Mouse (Mus musculus) induced T-regulatory cell, adult 2 months (primary cell): ENCODE results near the gene Cpne5.

Source experiments
- DNase-seq: peaks from one replicate; pipeline ENCODE4 v3.0.0-alpha.2; 2012; ENCODE audit warnings: low read depth

Gene Cpne5

DNA sequence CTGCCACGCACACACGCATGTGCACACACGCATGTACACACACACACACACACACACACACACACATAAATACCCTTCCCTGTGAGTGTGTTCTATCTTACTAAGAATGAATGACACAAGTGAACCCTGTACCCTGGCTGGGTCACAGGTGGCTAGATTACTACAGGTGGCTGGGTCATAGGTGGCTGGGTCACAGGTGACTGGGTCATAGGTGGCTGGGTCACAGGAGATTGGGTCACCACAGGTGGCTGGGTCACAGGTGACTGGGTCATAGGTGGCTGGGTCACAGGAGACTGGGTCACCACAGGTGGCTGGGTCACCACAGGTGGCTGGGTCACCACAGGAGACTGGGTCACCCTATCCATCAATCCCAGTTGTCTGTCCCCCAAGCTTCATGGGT lies 27.9 kb downstream of the Cpne5 start:
- no peak for DNase-seq

DNA sequence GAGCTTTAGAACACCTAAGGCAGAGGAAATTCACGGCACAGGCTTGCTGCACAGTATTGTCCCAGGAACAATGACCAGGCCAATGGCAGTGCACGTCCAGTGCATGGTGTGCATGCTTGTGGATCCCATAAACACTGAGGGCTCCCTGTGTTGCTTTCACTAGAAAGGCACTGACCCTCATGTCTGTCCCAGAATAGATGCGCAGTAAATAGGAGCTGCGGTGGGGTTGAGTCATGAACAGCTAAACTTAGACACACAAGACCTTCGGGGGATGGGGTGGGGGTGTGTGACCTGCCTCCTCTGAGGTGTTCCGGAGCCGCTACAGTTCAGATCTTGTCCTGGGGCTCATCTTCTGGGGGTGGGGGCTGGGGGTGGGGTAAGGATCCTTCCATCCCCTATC lies 31.9 kb downstream of the Cpne5 start:
- no peak for DNase-seq

DNA sequence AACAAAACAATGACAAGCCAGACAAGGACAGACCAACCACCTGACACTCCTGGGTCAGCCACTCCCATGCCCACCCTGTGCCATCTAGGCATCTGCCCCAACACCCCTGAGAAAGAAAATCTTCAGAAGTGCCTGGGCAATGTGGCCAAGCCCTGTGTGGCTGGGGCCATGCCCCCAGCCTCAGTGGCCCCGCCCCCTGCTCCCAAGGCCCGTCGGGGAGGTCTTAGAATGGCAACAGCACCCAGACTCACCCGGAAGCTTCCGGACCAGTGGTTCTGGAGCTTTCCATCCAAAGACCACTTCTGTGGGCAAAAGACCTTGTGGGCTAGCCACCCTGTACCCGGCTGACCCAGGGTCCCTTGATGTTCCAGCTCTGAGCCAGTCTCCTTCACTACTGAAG lies 35.4 kb downstream of the Cpne5 start:
- DNase-seq: no peak

DNA sequence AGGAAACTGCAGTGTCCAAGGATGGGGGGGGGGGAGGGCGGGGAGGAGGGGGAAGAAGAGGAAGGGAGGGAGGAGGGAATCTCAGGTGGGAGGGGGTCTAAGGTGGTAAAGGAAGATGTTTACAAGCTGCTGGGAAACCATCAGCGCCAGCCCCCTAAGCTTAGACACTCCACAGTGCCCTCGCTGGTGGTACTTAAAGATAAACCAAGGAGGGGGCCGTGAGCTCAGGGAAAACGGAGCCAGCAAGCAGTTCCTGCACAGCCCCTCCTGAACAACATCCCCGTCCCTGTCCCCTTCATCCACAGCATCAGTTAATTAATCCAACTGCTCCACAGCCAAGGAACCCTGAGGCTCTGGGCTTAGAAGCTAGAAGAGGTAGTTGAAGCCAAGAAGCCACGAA lies 38.1 kb downstream of the Cpne5 start:
- DNase-seq: no peak

DNA sequence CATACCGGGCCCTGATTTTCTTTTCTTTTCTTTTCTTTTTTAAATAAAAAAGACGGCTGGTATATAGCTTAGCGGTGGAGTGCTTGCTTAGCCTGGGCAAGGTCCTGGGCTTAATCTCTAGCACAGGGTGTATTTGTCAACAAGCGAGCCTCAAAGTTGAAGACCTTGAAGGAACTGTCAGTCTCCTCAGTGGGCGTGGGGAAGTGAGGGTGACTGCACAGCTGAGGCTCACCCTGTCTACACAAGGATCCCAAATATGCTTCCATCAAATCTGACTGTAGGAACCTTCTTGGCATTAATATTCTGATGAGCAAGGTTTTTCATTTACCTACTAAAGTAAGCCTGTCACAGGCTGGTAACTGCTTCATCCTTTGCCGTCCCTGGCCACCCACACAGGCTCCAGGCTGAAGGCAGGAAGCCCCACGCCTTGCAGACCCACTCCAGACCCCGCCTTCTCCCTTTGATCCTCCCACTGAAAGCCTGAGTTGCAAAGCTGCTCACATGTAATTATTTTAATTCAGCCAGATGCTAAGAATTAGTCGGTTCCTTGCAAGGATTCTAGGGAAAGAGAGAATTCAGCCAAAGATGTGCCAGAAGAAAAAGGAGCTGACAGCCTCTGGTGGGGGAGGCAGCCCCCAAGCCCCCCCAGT lies 38.7 kb downstream of the Cpne5 start:
- peak; percentile 76 for DNase-seq

DNA sequence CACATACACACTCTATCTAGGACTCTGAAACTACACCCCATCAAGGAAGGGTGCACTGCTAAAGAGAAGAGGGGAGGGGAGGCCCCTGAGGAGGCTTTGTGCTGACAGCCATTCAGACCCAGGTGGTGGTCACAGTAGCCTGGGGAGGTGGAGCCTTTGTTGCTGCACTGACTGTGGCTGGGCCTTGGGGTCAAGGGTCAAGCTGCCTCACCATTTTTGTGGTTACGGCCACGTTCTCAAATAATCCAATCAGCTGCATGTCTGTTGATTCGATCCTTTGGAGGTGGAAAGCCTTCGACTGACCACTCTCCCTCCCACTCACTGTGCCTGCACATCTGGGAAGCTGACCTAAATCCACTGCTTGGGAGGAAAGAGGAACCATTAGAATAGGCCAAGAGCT lies 42.4 kb downstream of the Cpne5 start:
- DNase-seq: no peak

DNA sequence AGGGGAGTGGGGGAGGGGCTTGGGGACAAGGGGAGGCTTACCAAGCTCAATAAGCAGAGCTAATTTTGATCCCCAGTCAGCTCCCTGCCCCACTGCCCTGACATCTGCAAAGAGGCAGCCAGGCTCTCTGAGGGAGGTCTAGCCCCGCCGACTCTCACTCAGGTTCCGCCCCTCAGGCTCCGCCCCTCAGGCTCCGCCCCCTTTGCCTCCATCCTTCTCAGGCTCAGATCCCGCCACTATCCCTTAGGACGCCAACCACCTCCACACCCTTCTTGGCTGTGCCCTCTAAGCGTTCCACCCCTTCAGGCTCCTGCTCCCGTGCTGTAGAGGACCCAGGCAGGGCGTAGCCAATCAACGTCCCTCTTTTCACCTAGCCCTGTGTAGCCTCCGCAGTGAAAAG lies 49.0 kb downstream of the Cpne5 start:
- DNase-seq: peak; percentile 25

DNA sequence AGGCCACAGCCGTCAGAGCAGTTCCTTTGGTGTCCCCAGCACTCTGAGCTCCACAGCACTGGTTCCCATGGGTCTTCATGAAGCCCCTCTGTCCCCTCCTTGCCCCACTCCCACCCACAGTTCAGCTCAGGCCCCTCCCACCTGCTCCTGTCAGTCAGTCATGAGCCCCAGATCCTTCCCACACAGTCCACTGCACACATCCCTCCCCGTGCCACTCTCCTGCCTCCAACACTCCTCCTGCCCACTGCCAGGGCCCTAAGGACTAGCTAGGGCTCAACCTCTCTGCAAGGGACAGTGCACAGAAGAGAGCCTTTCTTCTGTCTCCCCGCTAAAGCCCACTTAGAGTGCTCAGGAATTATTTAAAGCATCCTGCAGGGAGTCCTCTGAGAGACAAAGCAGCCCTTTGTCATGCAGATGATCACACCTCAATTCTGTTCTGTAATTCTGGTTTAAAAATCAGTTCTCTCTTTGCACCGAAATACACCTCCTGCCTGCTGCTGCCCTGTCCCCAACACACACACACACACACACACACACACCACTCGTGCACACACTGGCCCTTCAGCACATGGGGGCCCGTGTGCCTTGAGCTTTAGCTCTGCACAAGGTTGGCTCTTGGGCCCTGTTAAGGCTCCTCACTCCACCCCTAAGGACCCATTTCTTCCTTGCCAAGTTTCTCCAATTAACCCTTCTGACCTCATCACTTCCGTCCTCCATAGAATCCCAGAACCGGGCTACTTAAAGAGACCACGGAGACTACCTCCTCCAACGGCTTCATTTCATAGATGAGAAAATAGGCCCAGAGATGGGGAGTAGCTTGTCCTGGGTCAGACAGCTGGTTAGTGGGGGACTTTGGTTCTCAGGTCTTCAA lies 50.7 kb downstream of the Cpne5 start:
- no peak for DNase-seq

DNA sequence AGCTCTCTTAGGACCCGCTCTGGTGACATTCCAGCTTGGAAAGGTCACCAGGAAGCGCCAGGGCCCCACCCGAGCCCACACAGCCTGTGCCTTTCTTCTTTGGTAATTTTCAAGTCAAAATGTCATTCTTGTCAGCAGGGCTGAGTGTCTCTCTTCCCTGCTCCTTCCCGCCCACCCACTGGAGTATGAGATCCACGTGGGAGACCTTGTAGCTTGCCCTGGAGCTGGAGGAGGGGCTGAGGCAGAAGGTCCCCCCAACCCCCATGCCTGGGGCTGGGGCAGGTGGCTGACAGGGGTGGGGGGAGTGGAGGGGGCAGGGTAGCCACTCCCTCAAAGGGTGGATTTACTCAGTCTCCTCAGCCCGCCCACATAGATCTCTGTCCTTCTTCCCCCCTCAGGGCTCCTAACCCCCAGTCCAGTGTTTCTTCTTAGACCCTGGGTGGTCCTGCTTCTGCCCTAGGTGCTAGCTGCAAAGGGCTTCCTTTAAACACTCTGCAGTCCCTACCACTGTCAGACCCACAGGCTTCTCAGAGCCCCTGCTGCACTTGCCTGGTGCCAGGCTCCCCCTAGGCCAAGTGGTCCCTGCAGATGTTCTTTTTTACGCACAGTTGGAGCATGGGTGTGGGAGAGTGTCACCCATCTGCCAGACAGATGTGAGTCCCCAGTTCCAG lies 52.5 kb downstream of the Cpne5 start:
- DNase-seq: no peak

DNA sequence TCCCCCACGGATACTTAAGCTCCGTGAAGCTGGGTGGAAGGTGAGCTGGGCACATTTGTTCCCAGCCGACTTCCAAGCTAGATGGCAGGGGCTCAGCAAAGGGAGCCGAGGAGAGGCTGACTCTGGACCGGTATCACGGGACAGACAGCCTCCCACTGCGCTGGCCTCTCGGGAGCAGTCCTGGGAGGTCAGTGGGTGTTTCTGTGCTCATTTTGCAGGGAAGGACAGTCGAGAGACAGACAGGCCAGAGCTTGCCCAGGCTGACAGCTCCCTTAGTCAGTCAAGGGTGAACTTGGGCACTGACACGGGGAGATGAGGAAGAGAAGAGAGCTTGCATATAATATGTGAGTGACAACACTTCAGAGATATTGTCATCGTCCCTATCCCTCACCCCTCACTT lies 54.8 kb downstream of the Cpne5 start:
- DNase-seq: no peak

DNA sequence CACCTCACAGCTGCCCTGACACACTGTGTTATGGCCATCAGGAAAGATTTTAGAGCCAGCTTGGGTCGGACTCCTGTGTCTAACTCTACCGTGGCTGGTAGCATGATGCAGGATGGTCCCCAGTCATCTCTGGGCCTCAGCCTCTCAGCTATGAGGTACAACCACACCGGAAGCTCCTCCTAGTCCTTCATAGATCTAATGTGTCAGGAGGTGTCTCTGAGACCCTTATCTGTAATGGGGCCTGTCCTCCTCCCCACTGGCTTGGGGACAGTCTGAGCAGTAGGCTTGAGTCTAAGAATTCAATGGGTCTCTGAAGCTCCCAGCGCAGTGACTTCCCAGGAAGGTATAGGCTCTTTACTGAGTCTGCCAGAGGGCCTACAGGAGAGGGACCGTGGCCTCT lies 56.2 kb downstream of the Cpne5 start:
- no peak for DNase-seq

DNA sequence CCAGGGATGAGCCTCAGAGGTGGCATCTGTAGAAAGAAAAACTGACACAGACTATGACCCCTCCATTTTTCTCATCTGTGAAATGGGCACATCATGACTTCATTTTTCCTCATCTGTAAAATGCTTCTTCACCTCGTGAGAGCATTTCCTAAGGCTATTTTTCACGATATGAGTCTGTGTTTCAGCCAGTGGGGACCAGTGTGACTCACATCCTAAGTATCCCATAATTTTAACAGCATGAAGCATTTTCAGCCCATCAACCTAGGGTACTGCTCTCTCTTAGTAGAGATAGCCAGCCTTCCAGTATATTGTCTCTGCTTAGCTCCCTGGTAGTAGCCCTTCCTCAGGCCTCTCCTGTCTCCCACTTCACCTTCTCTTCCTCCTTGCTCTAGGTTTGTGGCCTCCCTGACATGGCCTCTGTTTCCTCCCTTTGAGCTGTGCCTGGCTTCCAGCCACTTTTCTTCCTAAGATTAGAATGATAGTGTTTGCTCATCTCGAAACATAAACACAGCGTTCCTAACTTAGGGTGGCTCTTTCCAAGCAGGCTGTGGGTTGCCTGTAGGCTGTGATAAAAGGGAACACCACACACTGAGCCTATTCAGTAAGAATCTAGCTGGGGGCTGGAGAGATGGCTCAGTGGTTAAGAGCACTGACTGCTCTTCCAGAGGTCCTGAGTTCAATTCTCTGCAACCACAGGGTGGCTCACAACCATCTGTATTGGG lies 57.4 kb downstream of the Cpne5 start:
- DNase-seq: no peak

DNA sequence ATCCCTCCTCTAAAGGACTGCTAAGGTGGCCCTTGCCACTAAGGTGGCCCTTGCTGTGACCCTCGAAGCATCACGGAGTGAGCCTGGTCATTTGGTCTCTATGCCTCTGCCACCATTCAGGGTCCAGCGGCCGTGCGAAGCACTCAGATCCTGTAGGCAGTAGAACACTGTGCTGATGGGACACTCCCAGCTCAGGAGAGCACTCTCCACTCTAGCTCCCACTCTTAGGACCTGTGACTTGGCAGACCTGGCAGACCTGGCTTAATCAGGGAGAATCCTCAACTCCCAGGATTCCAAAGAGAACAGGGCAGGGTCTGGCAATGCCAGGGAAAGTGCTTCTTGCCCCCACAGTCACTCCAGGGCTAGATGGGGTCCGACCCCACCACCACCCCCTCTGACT lies 58.0 kb downstream of the Cpne5 start:
- DNase-seq: no peak

DNA sequence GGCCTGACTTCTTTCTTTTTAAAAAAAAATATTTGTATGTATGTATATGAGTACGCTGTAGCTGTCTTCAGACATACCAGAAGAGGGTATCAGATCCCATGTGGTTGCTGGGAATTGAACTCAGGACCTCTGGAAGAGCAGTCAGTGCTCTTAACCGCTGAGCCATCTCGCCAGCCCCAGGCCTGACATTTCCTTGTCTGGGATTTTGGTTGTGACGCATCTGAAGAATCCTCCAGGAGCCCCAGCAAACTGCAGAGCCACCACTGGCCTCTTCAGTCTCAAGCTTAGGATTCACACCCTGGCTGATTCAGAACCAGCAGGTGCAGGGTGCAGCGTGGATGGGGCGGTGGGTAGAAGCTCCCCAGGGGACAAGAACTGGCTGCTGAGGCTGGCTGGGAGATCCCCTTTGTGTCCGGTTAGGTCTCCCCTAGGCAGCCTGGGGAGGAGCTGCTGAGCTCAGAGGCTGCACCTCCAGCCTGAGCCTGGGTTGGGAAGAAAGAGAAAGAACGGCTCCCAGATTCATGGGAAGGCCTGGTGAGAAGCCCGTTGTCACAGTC lies 59.4 kb downstream of the Cpne5 start:
- no peak for DNase-seq

DNA sequence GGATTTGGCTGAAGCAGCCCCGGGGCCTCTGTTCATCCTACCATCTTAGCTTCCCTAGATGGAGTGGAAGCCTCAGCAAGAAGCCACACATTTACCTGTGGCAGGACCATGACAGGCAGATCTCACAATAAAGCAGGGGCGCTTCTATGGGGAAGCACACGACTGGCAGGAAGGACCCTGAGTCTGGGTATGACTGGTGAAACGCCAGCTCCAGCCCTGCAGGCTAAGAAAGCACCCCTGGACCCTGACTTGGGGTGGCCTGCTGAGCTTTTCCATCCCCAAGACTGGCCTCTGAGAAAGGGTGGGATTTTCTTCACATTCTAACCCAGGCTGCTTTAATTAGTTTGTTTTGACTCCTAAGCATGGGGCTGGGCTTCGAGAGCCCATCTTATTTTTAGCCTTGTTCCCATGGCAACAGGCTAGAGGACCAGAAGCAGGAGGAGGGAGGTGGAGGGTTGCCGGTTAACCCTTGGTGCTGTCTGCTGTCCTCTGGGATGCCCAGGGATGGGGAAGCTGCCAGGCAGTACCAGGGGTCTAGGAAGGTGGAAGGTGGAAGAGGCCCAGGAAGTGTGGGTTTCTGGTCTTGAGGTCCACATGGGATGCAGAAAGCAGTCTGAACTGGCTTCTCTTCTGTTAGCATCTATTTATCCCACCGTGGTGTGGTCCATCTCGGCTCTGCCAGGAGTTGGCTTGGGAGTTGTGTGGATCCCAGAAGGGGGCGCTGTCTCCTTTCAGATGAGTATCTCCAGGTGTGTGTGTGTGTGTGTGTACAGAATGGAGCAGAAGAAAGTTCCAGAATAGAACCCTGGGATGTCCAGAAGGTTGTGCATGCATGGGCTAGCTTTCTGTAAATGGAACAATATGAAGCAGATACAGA lies 61.3 kb downstream of the Cpne5 start:
- peak; percentile 71 for DNase-seq

DNA sequence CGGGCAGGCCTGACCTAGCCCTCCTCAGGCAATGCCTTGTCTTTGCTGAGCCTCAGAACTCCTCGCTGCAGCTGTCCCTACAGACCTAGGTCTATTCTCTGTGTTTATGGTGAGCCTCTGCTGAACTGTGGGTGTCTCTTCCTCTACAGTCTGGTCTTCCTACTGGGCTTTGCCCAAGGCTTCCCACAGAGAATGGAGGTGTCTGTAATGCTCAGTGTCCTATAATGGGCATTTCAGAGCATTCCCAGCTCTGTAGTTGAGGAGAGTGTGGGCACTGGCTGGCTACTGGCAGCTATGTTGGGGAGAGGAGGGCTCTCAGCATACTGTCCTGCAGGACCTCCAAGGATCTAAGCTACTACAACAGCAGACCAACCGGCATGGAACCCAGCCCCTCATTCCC lies 62.3 kb downstream of the Cpne5 start:
- DNase-seq: no peak

DNA sequence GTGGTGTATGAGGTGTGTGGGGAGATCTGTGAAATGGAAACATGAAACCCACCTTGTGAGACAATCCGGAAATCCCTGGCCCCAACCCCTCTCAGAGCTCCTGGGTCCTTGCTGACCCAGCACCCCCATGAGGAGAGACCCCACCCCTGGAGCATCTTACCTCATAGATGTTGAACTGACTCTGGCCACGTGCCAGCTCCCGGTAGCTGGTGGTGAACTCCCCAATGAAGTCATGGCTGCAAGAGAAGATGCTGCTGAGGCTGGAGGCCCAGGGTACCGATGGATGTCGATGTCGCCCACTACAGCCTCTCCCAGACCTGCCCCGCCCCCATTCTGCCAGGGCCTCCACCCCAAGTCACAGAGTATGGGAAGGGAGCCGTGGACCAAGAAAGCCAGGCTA lies 64.8 kb downstream of the Cpne5 start:
- no peak for DNase-seq

DNA sequence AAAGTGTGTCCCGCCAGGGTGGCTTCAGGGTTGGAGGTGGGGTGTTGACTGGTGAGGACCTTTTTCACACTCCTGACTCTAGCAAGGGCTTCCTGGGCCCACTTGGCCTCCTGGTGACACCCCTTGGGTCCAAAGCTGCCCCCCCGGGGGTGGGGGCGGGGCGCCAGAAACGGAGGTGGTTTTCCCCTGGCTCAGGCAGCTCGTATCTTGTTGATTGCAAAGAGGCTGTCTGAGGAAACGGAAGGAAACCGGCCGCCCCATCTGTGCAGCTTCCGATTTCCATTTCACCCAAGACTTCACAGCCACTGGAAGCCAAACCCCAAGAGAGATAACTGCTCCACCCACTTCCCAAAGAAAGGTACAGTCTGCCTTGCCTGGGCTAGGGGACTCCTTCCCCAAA lies 65.9 kb downstream of the Cpne5 start:
- peak; percentile 92 for DNase-seq

DNA sequence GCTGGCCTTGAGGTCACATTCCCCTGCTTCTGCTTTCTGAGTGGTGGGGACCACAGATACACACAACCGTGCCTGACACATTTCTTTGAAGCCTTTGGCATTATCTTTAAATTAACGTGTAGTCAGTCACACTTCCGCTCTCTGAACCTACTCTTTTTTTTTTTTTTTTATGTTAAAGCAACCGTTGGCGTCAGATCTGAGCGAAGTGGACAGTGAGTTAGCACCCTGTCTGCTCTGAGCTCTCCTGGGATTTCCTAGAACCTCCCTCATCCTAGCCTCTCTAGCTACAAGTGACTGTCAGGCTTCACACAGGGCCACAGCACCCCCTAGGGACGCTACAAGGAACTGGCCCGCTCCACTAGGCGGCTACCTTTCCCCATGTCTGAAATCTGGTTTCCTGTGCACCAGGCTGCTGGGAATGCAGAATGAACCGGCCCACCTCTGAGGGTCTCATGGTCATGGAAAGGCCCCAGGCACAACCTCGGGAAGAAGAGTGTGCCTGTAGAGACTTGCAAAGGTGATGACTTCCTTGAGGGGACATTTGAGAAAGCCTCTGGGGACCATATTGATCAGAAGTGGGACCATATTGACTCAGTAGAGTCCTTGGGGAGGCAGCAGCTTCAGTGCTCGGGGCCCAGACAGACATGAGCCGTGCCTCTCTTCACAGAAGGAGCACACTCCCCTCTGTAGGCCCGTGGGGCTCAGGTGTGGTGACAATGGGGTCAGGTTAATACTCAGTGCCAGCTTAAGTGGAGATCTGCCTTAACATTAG lies 66.8 kb downstream of the Cpne5 start:
- DNase-seq: peak; percentile 92

DNA sequence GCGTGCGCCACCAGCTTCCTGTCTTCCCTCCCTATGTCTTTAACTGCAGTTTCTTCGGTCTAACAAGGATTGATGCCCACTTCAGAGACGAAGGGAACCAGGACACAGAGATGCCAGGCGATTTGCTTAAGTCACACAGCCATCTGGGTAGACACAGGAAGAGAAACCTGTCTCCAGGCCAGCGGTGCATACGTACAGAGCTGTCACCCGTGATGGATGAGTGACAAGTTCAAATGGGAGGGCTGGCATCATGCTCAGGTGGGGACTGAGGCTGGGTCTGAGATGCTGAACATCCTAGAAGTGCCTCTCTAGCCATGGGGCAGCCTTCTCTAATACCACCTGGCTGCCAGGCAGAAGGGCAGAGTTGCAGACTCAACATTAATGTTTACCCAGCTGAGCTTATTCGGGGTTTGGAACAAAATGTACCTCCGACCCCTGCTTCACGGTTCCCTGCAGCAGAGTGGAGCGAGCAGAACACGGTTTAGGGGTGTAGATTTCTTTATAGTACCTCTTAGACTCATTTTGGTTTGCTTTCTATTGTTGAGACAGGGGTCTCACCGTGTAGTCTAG lies 67.5 kb downstream of the Cpne5 start:
- no peak for DNase-seq
